In the genomic region with DNA sequence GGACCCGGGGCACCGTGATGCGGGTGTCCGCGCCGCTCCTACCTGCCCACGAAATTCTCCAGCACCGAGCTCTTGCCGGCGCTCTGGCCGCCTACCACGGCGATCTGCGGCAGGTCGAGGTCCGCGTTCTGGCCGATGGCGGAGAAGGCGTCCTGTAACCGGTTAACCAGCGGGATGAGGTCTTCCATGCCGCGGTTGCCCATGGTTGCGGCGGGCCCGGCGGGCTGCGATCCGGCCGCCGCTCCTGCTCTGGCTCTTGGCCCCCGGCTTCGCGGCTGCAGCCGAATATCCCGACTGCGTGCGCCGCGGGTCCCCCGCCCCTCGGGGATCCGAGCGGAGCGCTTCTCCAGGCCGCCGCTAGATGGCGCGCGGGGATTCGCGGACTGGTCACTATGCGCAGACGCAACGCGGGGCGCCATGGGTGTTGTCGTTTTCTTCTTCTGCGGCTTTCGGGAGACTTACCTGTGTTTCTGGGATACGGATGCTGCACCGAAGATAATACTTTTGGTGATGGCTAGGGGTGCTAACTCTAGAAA, we compare ENCODE assay signal across 8 mouse cellular contexts. TPM values are rescaled to one million over a fixed set of nuclear protein-coding genes. Genes with fewer than 3 reads are reported as not detected.
DNase-seq lines count a peak whose midpoint lies in the region; ATAC-seq lines count a peak whose summit lies in the region.

A gene (minus strand): TSS at position 332 of the 536 bp plus-strand sequence.

- ATAC-seq in hindbrain, embryonic 13.5 days (ENCODE audit: low FRiP score): peak; percentile 69

- H3K27ac ChIP-seq in hindbrain, embryonic 13.5 days: peak within 1 kb of the TSS; percentile 97

- peak; percentile 84 for DNase-seq in R1 (ENCODE audit: low read depth, low spot score)
- DNase-seq in cerebellum, postnatal 14 days: peak; percentile 97 to 99
- DNase-seq in frontal cortex, postnatal 25 days (ENCODE audit: low spot score in 2 of 2): peak; percentile 89 to 92
- DNase-seq in layer of hippocampus, postnatal 25 days (ENCODE audit: extremely low spot score in 1 of 2, low spot score in 1 of 2): peak; percentile 97 to 99
- DNase-seq in lung, postnatal 14 days: peak; percentile 92
- peak; percentile 81 for DNase-seq in retina, adult 2 months (ENCODE audit: low read depth, low spot score)
- DNase-seq in thymus, postnatal 36 days: peak; percentile 84 to 85

- peak within 1 kb of the TSS; percentile 73 for H3K4me3 ChIP-seq in hindbrain, embryonic 13.5 days

- H3K27me3 ChIP-seq in hindbrain, embryonic 13.5 days: 0 out of 2 replicates have a peak, but pooled peaks cover 15% of the 10 kb centered on the region

- H3K4me2 ChIP-seq in hindbrain, embryonic 13.5 days: peak within 1 kb of the TSS; percentile 78

- H3K9me3 ChIP-seq in hindbrain, embryonic 13.5 days: no peaks in the 10 kb centered on the region

- WGBS in hindbrain, embryonic 13.5 days: under 1% methylated on average over 63 of the region's 63 CpGs

- peak within 1 kb of the TSS; percentile 93 for H3K9ac ChIP-seq in hindbrain, embryonic 13.5 days

- H3K36me3 ChIP-seq in hindbrain, embryonic 13.5 days: peaks cover 15% of the 10 kb centered on the region; the same call in 1 of the 2 replicates

- H3K4me1 ChIP-seq in hindbrain, embryonic 13.5 days (replicated peaks): peaks cover 33% of the 10 kb centered on the region

RNA-seq across cellular contexts. Expression of the gene that starts here (rescaled TPM):
- polyA plus RNA-seq in hindbrain, embryonic 13.5 days (2015; fragmentation: Nextera tagmentation; extraction: Ambion mirVana): 42.7 and 44.3 TPM in 2 replicates
- 1,000 to 10,000 TPM; 1,309 to 1,323 TPM for total RNA-seq in layer of hippocampus, postnatal 25 days (2021)

Comparison
In these comparisons a context has a peak if more than half of its experiments do, and no peak if none do; other contexts are left out.
1. Peak in every context shown above with its lines: DNase-seq, ATAC-seq, H3K4me3 ChIP-seq and H3K27ac ChIP-seq.